Mouse (Mus musculus) CD8-positive naive resting alpha-beta T cell, adult 57 days (primary cell): ENCODE results near the gene Nisch. TPM values are rescaled to one million over a fixed set of nuclear protein-coding genes. Genes with fewer than 3 reads are reported as not detected.

Experiments used
- total RNA-seq: library from RNA; stranded (reverse); gene quantifications from one replicate; pipeline ENCODE4 v1.2.4, GENCODE M21; 2023

The Nisch gene
- 400 TPM for total RNA-seq

DNA sequence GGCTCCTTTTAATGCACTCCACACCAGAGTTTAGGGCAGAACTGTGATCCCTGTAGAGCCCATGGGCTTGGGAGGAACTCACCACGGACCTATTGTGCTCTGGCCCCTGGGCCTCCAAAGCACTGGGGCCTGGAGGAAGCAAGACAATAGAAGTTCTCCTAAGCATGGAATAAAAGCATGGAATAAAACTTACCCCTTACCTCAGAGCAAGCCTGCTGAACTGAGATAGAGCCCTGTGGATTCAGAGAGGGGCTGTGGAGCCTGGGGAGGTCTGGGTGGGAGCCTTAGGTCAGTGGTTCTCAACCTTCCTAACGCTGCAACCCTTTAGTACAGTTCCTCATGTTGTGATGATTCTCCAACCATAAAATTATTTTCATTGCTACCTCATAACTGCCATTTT, at the start of gene Nisch:
TSS of gene Nisch (minus strand) at position 101 of the 400 bp plus-strand sequence.

DNA sequence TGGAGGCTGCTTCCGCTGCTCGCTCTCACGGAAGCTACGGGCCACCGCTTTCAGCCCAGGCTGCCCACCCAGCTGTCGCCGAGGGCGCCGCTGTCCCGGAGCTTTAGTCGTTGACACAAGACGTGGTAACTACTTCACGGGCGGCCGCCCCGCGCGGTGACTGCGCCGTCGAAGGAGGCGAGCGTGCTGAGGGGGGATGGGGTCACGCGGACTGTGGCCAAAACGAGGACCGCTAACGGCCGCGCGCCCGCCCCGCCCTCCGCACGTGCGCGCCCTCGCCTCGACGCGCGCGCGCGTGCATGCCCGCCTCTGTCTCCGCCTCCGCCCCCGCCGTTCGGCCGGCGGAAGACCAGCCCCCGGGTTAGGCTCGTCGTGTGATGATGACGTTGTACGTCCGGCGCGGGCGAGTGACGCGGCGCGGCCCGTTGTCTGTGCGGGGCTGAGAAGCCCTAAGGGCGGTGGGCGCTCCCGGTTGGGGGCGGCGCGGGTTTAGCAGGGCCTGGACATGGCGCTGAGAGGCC, 34.4 kb upstream of the Nisch start, which contains the start of the genes Phf7 and Bap1:
TSS of gene Phf7 (minus strand) at position 234 of the 521 bp plus-strand sequence.
TSS of gene Bap1 (plus strand) at position 367 of the 521 bp plus-strand sequence.

DNA sequence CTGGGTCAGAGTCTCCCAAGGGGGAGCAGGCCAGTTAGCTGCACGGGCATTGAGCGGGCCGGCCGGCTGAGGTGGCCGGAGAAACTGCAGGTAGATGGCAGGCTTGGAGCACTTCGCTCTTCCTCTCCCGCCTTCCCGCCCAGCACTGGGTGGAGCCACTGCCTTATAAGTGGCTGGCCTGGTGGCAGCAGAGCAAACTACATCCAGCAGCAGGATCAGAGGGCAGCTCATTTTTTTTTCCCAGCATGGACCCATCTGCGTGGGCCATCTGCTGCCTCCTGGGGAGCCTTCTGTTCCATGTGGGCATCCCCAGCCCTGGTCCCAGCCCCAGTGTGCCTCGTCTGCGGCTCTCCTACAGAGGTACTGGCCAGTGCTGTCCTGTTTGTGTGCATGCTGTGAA, 920 bp upstream of the Nisch start, which contains the start of gene Sema3g:
TSS of gene Sema3g (plus strand) at position 195 of the 400 bp plus-strand sequence.

DNA sequence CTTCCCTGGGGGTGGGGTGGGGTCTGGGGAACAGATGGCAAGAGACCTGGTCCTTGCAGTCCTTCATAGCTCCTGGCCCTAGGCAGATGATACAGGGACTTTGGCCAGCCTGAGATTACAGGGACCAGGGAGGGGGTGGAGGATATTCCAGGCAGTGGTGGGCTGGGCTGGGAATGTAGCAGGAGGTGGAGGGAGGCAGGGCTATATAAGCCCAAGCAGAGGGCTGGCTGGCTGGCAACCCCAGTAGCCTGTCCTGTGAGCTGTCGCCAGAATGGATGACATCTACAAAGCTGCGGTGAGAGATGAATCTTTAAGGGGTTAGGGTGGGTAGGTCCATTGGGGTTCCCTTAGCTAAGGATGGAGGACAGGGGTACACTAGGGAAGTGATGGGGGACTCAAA, 8.7 kb downstream of the Nisch start, which contains the start of gene Tnnc1:
TSS of gene Tnnc1 (plus strand) at position 229 of the 400 bp plus-strand sequence.

DNA sequence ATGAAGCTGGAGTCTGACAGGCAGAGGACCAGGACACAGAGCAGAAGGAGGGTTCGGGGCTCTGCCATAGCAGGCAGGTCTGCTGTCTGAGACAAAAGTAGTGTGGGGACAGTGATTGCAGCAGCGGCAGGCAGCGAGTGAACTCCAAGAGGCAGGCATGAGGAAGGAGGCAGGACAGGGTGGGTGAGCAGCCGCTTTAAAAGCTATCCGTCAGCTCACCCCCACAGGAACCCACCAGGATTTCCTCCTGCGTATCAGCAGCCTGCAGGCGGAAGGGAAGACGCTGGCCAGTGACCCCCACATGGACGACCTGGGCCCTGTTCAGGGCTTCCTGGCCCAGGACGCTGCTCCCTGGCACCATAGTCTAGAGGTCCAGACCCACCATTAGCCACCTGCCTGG, 48.3 kb downstream of the Nisch start, which contains the start of gene Stab1:
TSS of gene Stab1 (minus strand) at position 217 of the 400 bp plus-strand sequence.

DNA sequence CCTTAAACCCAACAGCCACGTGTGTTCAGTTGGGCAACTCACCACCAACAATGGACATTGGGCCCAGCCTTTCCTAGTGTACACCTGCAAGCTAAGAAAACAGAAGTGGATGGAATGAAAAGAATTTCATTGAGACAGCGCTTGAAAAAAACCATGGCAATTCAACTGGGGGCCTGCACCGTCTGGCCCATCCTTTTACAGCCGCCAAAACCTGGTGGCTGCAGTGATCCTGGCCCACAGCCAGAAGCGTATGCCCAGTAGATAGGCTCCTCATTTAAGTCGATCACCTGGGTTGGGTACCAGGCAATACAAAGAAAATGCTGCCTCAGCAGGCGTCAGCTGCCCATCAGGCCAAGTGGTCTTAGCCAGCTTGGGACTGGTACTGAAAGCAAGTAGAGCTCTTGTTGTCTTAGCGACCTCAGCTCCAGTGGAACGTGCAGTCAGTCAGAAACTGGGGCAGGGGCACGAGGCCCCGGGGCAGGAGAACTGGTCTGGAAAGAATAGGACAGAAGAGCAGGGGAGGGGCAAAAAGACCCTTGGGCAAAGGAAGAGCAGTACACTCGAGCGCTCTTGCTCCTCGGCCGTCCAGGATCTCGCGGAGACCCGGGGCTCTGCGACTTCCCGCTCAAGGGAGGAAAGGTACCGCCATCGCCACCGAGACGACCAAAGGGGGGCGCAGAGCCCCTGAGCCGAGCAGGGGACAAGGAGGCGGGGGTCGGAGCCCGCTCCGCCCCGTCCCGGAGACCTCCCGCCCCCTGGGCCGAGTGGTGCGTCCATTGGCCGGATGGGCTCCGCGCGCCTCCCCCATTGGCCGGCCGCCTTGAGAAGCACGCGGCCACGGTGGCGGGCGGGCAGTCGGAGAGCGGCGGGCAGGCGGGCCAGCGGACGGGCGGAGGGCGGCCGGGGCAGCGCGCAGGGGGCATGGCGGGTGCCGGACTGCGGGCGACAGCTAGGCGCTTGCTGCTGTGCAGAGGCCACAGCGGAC, 86.2 kb downstream of the Nisch start, which contains the start of gene Nt5dc2:
TSS of gene Nt5dc2 (plus strand) at position 818 of the 985 bp plus-strand sequence.

DNA sequence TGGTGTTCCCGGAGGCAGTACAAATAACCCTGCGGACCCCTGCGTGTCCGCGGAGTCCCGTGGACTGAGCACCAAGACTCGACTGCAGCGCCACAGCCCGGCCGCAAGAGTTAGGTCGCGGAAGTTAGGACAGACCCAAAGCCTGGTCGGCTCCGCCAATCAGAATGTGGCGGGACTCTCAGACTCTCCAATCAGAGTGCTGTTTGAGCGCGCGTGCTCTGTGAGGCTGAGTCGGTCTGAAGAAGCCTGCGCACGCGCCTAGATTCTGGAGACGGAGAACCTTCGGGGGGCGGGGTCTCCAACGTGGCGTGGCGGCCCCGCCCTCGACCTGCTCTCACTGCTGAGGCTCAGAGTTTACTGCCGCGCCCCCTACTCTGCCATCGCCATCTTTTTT, 87.9 kb downstream of the Nisch start, which contains the start of gene Smim4:
TSS of gene Smim4 (minus strand) at position 131 of the 394 bp plus-strand sequence.

Other genes starting within 250 kb of the Nisch start
- 9.5 TPM for gene Glt8d1, start 215.5 kb downstream of the Nisch start, total RNA-seq
- gene Spcs1, start 215.3 kb downstream of the Nisch start, total RNA-seq = 80.2 TPM
- gene Pbrm1, start 197.8 kb downstream of the Nisch start, total RNA-seq = 70.3 TPM
- gene Gnl3, start 197.8 kb downstream of the Nisch start, total RNA-seq = 261 TPM
- 48.7 TPM for gene Smim4, start 88.0 kb downstream of the Nisch start, total RNA-seq
- 1.9 TPM for gene Nt5dc2, start 85.9 kb downstream of the Nisch start, total RNA-seq
- 1.0 TPM for gene Stab1, start 48.3 kb downstream of the Nisch start, total RNA-seq
- gene Tnnc1, start 8.6 kb downstream of the Nisch start, total RNA-seq = not detected
- not detected for gene Sema3g, start 914 bp upstream of the Nisch start, total RNA-seq
- gene Phf7, start 34.4 kb upstream of the Nisch start, total RNA-seq = 10.4 TPM
- gene Bap1, start 34.5 kb upstream of the Nisch start, total RNA-seq = 104 TPM
- gene Dnah1, start 107.0 kb upstream of the Nisch start, total RNA-seq = 0.06 TPM
- gene Capn7, start 119.7 kb upstream of the Nisch start, total RNA-seq = 39.8 TPM
- 103 TPM for gene Sh3bp5, start 219.1 kb upstream of the Nisch start, total RNA-seq